Mouse (Mus musculus): ENCODE results near the gene Phf11c.
A peak's percentile ranks its signal among the peaks of the same experiment; 100 is the strongest.
"Not testable (repeated sequence)": the region's sequence is repeated elsewhere in the genome, so short reads cannot be mapped to it uniquely, and the experiment has no call there.

Gene Phf11c

DNA sequence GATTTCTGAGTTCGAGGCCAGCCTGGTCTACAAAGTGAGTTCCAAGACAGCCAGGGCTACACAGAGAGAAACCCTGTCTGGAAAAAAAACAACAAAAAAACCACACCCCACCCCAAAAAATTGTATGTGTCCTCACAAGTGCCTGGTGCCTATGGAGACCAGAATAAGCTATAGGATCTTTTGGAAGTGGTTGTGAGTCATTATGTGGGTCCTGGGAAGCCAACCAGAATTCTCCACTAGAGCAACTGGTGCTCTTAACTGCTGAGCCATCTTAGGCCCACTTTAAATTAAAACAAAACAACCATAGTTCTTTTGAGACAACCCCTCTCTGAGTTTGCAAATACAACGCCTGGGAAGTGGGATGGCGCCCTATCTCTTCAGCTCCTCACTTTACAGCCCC, at the start of gene Phf11c:
Gene Phf11c (minus strand): TSS at position 101 of the 400 bp plus-strand sequence.
- DNase-seq (ENCODE audit: extremely low spot score, low read depth, low spot score): no peak

DNA sequence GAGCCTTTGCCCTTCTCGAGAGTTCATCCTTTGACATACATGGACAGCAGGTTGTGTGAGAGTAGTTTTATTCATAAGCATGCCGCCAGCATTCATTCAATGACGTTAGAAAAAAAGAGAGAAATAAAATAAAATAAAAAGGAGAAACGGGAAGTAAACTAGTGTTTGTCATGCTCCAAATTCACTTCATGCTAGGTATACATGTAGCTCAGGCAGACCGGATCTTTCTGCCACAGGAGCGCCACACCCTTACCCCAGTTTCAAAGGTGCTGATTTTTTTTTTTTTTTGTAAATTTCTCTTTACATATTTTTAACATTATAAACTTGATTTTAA, 46.3 kb upstream of the Phf11c start:
- DNase-seq (ENCODE audit: extremely low spot score, low read depth, low spot score): no peak

DNA sequence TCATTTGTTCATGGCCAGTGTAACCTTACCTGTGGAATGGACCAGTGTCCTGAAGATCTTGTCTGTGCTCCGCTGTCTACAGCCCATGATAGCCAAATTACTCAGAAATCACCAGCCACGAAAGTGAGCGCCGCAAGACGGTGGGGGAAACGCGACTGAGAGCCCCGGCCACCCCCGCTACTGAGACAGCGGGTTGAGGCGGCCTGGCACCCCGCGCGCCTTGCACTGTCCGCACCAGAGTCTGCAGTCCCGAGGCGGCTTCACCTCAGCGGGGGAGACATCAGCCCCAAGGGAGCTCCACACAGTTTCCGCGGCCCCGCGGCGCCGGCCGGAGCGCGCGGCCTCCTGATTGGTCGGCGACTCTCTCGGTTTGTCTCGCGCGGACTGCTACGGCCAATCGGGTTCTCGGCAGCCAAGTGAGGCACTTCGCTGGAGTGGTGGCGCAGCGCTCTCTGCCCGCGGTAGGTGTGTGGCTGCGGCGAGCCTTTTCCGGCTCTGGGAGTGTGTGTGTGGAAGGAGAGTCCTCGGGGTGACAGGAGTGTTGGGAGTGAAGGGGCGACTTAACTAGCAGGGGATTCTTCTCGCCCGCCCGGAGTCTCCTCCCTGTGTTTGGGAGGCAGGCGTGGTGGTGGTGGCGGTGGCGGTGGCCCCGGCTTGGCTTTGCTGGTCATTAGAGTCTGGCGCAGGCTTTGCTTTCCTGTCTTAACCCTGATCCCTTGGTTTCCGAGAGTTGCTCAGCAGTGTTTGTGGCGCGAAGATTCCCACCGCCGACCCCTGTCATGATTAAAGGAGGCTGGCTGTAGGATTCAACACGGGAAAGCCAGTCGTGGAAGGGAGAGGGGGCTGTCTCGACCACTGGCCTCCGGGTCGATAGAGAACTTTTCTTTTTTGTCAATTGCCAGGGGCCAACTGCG, 45.6 kb upstream of the Phf11c start, which contains the start of the genes Setdb2 and Cab39l:
Gene Setdb2 (minus strand): TSS at position 327 of the 914 bp plus-strand sequence.
Gene Cab39l (plus strand): TSS at position 415 of the 914 bp plus-strand sequence.
- DNase-seq (ENCODE audit: extremely low spot score, low read depth, low spot score): peak; percentile 44

DNA sequence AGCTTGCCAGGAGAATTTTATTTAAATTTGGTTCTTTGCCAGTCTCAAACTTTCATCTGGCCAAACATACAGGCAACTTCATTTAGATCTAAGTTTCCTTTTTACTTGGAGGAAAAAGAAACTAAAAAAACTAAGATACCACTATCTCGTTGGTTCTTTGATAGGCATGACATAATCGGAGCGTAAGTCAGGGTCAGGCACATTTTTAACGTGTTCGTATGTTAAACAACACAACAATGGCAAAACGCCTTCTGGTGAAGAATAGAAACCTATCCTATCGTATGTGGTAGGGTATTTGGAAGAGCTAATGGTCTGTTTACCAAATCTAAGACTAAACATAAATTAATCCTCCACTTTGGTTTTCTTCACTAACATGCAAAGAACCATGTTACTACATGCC, 44.9 kb upstream of the Phf11c start:
- no peak for DNase-seq (ENCODE audit: extremely low spot score, low read depth, low spot score)

- DNase-seq (ENCODE audit: extremely low spot score, low read depth, low spot score): no peak
Observed at GRCm38 (mm10) chr14:59438505-59438904, 43.3 kb upstream of the Phf11c start.

DNA sequence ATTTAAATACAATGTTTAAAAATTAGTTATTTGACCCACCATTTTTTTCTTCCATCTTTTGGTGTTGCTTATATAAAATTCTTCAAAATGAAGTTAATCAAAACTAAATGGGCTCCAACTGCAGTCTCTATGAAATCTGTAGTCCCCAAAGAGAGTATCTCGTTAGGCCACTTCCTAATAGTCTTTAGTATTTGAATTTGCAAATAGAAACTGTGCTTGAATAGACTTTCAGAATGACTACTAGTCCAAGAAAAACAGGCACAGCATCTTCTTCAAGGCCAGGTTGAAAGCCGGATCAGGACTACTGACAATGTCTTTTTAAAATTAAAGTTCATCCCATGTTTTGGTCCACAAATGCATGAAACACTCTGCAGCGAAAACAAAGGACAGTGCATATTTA, 42.2 kb upstream of the Phf11c start:
- no peak for DNase-seq (ENCODE audit: extremely low spot score, low read depth, low spot score)

DNA sequence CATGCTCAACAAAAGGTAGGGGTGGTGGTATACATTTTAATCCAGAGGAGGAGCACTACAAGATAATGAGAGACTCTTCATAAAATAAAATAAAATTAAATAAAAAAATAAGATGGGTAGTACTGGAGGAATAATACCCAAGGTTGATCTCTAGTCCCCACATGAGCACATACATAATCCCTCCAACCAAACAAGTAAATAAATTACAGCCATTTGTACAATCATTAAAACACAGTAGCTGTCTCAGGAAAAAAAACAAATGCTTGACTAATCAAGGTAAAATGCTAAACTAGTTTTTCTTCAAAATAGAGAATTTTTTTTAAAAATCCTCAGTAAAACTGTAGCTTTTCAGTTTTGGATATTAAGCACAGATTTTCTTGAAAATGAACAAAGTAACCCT, 40.0 kb upstream of the Phf11c start:
- DNase-seq (ENCODE audit: extremely low spot score, low read depth, low spot score): no peak

GRCm38 (mm10) chr14:59433902-59434301, 38.7 kb upstream of the Phf11c start:
- no peak for DNase-seq (ENCODE audit: extremely low spot score, low read depth, low spot score)

DNA sequence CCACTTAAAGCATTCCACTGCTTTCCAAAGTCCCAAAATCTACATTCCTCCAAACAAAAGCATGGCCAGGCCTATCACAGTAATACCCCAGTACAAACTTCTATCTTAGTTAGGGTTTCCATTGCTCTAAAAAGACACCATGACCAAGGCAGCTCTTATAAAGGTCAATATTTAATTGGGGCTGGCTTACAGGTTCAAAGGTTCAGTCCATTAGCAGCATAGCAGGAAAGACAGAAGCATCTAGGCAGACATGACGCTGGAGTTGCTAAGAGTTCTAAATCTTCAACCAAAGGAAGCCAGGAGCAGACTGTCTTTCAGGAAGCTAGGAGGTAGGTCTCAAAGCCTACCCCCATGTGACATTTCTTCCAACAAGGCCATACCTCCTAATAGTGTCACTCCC, 35.4 kb upstream of the Phf11c start:
- DNase-seq (ENCODE audit: extremely low spot score, low read depth, low spot score): no peak

DNA sequence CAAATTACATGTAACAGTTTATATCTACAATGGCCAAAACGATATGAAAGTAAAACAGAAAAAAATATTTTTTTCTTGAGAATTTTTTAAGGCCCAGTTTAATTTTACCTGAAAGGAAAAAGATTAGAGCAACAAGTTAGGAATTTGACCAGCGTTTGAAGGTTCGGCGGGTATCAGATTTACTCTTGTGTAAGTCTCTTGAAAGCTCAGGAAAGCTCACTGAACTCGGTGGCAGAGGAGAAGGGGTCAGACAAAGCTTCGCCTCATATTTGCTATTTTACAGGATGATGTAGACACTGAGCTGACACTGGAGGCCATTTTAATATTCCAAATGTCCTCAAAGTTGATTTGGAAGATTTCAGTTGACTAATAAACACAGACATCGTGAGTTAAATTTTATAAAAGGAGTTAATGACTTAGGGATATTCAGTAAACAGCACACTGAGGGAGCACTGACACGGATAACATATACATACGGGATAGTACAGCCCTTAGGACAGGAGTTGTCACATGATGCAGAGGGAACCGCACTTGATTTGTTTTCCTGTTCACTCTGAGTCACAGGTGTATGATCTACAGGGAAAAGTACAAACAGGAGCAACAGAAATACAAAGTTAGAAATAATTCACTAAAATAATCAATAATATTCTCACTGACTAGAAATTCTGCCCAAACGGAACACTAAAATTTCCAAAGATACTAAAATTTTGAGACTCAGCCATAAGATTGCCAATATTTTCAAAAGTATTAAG, 27.9 kb upstream of the Phf11c start:
- no peak for DNase-seq (ENCODE audit: extremely low spot score, low read depth, low spot score)

DNA sequence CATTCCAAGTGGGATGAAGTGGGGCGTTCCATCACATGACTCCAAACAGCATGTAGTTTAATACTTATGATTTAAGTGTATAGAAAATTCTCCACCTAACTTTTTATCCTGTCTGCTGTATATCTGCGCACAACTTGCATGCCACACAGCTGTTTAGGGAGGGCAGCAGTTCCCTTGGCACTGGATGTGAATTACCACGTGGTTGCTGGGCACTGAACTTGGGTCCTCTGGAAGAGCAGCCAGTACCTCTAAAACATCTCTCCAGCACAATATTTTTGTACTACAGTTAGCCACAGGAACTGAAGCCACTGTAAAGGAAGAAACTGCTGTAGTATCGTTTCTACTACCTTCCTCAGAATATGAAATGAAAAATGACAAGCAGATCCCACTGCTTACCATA, 23.0 kb upstream of the Phf11c start:
- DNase-seq (ENCODE audit: extremely low spot score, low read depth, low spot score): no peak

DNA sequence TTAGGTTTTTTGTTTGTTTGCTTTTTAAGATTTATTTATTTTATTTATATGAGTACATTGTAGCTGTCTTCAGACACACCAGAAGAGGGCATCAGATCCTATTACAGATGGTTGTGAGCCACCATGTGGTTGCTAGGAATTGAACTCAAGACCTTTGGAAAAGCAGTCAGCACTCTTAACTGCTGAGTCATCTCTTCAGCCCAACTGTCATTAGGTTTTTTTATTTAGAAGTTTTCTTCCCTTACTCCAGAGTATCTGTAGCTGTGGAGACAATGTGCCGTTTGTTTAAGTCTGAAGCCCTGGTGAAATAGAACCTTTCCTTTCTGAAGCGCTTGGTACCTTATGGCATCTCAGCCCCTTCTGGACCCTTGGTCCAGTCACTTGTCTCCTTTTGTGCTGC, 19.8 kb upstream of the Phf11c start:
- DNase-seq (ENCODE audit: extremely low spot score, low read depth, low spot score): not testable (repeated sequence)

DNA sequence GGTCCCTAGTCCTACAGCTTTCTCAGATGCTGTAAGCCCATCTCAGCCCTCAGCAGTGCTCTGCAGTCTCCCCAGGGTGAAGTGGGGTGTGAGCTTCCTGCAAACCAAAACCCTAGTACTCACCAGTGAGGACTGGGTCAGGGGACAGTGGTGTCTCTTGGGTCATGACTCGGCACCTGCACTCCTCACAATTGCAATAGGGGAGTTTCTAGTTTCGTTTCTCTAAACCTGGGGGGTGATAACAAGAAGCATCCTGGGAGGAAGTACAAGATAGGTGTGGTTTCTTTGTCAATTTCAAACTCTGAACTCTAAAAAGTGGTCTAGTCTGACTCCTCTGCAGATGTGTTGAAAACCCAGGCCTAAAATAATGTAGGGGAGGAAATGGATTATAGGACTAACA, 1.8 kb upstream of the Phf11c start:
- DNase-seq (ENCODE audit: extremely low spot score, low read depth, low spot score): no peak

- not testable (repeated sequence) for DNase-seq (ENCODE audit: extremely low spot score, low read depth, low spot score)
Observed at GRCm38 (mm10) chr14:59390181-59390580, 5.0 kb downstream of the Phf11c start.

DNA sequence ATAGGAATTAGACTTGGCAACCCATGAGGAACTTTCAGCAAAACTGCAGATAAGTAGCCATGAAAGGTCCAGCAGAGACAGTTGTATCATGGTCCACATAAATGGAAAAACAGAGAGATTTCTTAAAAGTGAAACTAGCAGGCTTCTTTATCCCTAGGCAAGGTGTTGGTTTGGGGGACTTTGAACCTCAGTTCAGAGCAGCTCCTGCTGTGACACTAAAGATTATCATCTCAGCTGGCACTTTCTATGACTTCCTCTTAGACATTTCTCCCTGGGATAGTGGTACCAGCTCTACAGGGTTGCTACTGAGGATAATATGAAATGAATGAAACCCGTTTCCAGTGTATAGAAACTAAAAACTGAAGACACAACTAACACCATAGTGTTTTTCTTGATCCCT, 5.6 kb downstream of the Phf11c start:
- no peak for DNase-seq (ENCODE audit: extremely low spot score, low read depth, low spot score)

GRCm38 (mm10) chr14:59370348-59371068, 24.7 kb downstream of the Phf11c start:
- no peak for DNase-seq (ENCODE audit: extremely low spot score, low read depth, low spot score)

DNA sequence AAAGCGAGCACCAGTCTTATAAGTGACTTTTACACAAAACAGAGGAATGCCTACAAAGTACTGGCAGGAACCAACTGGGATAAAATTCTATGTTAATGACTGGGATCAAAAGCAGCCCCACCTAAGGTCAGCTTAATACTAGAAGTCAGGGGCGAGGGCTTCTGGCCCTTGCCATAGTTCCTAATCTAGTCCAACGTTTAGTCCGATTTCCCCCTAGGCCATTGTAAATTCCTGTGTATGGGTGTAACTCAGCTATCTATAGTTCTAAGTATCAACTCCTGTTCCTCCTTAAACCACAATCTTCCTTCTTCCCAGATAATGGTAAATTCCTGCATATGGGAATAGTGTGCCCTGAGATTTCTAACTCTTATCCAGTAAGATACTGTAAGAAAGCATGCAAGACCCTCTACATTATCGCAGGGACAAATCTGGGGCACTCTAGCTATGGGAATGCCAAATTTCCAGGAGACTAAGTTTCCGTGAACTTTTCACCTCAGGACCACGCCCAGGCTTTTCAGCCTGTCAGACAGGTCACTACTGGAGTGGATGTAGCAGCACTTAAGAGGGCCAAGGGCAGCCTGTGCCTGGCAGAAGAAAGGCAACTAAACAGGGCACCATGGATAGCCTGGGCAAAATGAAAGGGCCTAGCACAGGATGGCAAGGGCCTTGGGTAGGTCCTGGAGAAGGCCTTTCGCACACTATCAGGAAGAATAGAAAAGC, 28.6 kb downstream of the Phf11c start:
- DNase-seq (ENCODE audit: extremely low spot score, low read depth, low spot score): no peak

DNA sequence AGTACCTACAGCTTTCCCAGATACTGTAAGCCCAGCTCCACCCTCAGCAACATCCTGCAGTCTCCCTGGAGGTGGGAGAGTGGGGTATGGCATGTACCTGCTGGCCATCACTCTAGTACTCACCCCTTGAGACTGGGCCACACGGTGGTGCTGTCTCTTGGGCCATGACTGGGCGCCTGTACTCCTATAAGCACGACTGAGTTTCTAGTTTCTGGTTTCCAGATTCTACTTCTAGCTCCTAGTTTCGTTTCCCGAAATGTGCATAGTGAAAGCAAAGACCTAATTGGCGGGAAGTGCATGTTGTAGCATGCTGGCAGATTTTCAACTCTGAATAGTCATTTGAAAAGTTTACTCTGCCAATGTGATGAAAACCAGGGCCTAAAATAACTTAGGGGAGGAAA, 29.9 kb downstream of the Phf11c start, which contains the start of gene Phf11d:
Gene Phf11d (minus strand): TSS at position 227 of the 401 bp plus-strand sequence.
- DNase-seq (ENCODE audit: extremely low spot score, low read depth, low spot score): no peak

DNA sequence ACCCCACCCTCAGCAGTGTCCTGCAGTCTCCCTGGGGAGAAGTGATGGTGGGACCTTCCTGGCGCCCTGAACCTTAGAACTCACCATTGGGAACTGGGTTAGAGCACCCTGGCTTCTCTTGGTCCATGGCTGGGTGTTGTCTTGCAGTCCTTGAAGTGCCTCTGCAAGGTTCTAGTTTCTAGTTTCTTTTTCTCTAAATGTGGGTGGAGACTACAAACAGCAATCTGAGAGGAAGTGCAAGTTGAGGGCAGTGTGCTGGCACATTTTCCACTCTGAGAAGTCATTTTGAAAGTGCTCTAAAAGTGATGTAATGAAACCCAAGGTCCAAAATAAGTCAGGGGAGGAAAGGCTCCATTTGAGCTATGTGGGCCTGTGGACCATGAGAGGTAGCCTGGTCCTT, 54.0 kb downstream of the Phf11c start, which contains the start of gene Phf11b:
Gene Phf11b (minus strand): TSS at position 163 of the 400 bp plus-strand sequence.
- DNase-seq (ENCODE audit: extremely low spot score, low read depth, low spot score): not testable (repeated sequence)

GRCm38 (mm10) chr14:59339541-59339940, 55.6 kb downstream of the Phf11c start:
- DNase-seq (ENCODE audit: extremely low spot score, low read depth, low spot score): no peak

All from hindlimb bud, embryonic 11.5 days (tissue).